Comparison of ENCODE assay signal across 11 mouse cellular contexts in the genomic region with DNA sequence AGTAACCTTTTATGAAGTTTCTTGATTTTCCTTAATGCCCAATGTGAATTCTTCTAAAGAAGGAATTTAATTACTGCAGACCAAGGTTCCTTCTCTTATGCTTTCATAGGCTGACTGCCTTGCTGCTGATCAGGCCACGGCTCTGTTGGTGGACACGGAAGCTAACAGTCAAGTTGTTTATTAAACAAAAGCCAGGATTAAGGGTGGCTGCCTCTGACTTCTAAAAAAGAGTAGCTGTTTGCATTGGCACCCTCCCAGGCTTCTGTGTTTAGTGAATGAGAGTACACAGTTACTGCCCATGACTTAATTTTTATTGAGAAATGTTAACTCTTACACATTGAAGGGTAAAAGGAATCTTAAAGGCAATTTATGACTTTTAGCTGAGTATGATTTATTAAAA.
DNase-seq lines count a peak whose midpoint lies in the region; ATAC-seq and TF ChIP-seq lines count a peak whose summit lies in the region.
"Had no signal": no experiment of that assay in that cellular context is flagged by ENCODE, and none has a peak within 500 bp of the region (broad histone marks: within the 10 kb centered on the region; RNA-seq: fewer than 3 reads in every experiment).

No protein-coding gene starts in this region.

- H3K9me3 ChIP-seq in kidney, embryonic 15.5 days (replicated peaks): no peaks in the 10 kb centered on the region

- WGBS in kidney, embryonic 15.5 days: 41% methylated on average over 2 of the region's 2 CpGs
- WGBS in kidney, adult 2 months: 17% methylated on average over 2 of the region's 2 CpGs

- H3K4me1 ChIP-seq in kidney, embryonic 15.5 days: 0 out of 2 replicates have a peak, but pooled peaks cover 7% of the 10 kb centered on the region
- H3K4me1 ChIP-seq in kidney, adult 2 months (ENCODE audit: control insufficient read depth, insufficient read depth, low read length): peaks cover 11% of the 10 kb centered on the region

- H3K27me3 ChIP-seq in kidney, embryonic 15.5 days: no peaks in the 10 kb centered on the region
- H3K27me3 ChIP-seq in kidney, adult 2 months (replicated peaks; ENCODE audit: control insufficient read depth, insufficient read depth, low read length): no peaks in the 10 kb centered on the region

- H3K36me3 ChIP-seq in kidney, embryonic 15.5 days: peaks cover 25% of the 10 kb centered on the region; the same call in 1 of the 2 replicates
- peaks cover 5% of the 10 kb centered on the region; the same call in 1 of the 2 replicates for H3K36me3 ChIP-seq in kidney, adult 2 months (ENCODE audit: control insufficient read depth, insufficient read depth, low read length)

- ATAC-seq in kidney, embryonic 15.5 days (replicated peaks; ENCODE audit: low FRiP score): no peak; the same call in 1 of the 2 replicates
- ATAC-seq in monocyte, adult 5-6 weeks (replicated peaks; ENCODE audit: insufficient number of reproducible peaks, low FRiP score, low TSS enrichment, poor library complexity, severe bottlenecking): no peak

- H3K9ac ChIP-seq in kidney, embryonic 15.5 days: no peak overlapping the region
- H3K9ac ChIP-seq: liver, embryonic 14.5 days had no signal

- no peak for TF ChIP-seq POLR2A in kidney, adult 2 months (IDR thresholded peaks at IDR 0.05; ENCODE audit: low read depth, low read length)

- H3K4me3 ChIP-seq in kidney, embryonic 15.5 days (replicated peaks): no peak overlapping the region
- H3K4me3 ChIP-seq in kidney, adult 2 months (ENCODE audit: insufficient read depth, low read depth, low read length): no peak overlapping the region
- H3K4me3 ChIP-seq: myocyte had no signal

- no peak overlapping the region for H3K4me2 ChIP-seq in kidney, embryonic 15.5 days

- DNase-seq in kidney, adult 11 months: peak; percentile 84
- DNase-seq in kidney, adult 2 months: peak; percentile 95
- DNase-seq in kidney, postnatal 14 days: peak; percentile 87
- DNase-seq in lung, postnatal 36 days: peak; percentile 93
- DNase-seq in right cerebral cortex, postnatal 14 days: no peak
- DNase-seq: cerebellum, adult 18-20 months; gastrocnemius, postnatal 10 days had no signal

- no peak overlapping the region for H3K27ac ChIP-seq in kidney, embryonic 15.5 days
- no peak overlapping the region for H3K27ac ChIP-seq in kidney, adult 2 months (ENCODE audit: insufficient read depth, low read depth, low read length)
- H3K27ac ChIP-seq: liver, embryonic 14.5 days had no signal

- TF ChIP-seq CTCF in kidney, adult 2 months (conservative IDR thresholded peaks at IDR 0.05; ENCODE audit: insufficient read depth, insufficient read length, low read depth, low read length): no peak
